Mouse (Mus musculus) testis, postnatal 14 days (tissue): ENCODE data around the gene Hyal3.

Source experiments
- DNase-seq: peaks from one replicate; pipeline ENCODE4 v3.0.0; 2021; ENCODE audit warnings: low spot score

Hyal3 gene

DNA sequence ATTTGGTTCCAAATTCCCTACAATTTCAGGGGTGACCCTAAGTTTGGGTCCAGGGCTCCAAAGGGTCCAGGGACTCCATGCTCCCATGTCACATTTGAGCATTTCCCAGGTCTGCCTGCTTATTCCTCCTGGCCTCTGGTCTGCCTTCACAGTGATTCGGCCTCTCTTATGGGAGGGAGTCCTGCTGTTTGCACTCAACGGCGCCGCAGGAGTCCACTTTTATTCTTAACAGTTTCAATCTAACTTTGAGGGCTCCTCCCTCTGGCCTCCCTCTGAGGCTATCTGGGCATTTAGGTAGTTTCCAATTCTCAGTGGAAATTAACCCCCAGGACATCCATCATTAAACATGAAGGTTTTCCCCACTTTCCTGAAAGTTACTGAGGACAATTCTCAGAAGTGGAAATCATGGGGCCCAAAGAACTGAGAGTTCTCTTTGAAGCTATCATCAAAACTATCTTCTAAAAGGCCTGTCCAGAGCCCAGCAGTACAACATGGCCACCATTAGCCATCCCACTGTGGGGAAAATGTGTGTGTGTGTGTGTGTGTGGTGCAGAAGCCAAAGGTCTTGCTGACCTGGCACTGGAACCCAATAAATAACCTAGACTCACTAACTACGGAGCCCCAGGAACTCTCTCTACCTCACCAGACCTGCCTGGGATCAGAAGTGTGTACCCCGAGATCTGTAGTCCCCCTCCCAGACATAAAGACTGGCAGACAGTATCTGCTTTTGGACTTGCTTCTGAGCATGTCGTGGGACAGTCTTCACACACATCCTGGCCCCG lies 13.9 kb downstream of the Hyal3 start:
- no peak for DNase-seq

- no peak for DNase-seq
Observed at GRCm38 (mm10) chr9:107596619-107597569, 16.3 kb downstream of the Hyal3 start.

DNA sequence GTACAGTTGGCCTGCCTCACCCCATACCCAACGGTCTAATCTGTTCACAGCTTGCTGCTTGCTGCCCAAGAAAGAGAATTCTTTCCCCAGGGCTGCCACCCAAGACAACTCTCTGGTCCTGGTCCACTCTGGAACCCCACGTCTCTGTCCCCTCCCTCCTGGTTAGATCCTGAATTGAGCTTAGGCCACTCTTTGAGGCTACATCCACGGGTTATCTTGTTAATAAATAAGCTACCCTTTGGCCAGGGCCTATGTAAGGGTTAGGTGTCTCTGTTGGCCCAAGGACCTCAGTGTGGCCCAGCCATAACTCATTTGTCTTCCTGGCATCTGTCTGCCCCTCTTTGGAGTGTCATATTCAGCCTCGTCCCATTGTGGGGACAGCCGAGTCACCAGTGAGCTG lies 17.8 kb downstream of the Hyal3 start:
- no peak for DNase-seq

DNA sequence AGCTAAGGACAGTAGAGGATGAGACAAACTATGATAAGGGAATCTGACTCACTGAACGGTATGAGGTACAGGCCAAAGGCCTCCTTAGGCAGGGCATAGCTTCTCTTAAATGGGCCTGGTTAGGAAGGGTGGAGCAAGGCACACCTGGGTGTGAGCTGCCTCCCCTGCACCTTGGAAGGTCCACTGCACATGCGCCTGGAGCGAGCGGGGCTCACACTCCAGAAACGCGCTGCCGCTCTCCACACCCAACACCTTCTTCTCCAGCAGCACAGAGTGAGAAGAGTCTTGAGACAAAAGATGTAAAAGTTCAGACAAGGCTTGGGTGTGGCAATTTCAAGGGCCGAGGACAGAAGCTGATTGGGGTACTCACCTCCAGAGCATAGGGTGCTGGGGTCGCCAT lies 18.8 kb downstream of the Hyal3 start:
- no peak for DNase-seq

DNA sequence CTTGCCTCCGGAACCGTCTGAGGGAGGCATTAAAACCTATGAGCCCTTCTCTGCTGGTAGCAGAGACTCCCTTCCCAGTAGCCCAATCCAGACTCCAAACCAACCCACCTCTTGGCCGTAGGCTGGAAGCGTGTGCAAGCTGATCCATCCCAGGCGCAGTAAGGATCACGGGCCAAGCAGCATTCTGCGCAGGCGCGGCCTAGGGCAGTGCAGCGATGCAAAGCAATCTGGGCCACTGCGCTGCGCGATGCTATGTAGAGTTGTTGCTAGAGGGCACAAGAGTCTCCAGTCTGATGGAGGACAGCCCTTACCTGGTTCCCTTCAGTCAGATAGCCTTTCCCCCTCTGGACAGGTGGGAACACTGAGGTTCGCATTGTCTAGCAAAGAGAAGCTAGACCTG lies 19.2 kb downstream of the Hyal3 start:
- no peak for DNase-seq

GRCm38 (mm10) chr9:107600745-107601144 lies 20.1 kb downstream of the Hyal3 start:
- DNase-seq, result no peak

DNA sequence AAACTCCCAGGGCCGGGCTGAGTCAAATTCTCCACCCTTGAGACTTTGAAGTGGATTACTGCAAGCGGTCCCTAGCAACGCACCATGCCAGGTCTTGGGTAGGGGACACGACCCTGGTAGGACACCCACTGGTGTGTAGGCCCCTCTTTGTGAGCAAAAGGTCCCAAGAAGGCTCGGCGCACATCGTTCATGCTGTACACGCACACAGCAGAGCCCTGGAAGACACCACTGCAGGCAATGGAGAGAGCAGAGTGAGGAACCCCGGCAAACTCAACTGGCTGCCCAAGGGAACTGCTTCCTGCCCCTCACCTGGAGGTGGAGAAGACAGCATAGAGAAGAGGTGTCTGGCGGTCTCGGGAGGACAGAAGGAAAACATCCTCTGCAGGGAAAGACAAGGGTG lies 20.7 kb downstream of the Hyal3 start:
- no peak for DNase-seq

DNA sequence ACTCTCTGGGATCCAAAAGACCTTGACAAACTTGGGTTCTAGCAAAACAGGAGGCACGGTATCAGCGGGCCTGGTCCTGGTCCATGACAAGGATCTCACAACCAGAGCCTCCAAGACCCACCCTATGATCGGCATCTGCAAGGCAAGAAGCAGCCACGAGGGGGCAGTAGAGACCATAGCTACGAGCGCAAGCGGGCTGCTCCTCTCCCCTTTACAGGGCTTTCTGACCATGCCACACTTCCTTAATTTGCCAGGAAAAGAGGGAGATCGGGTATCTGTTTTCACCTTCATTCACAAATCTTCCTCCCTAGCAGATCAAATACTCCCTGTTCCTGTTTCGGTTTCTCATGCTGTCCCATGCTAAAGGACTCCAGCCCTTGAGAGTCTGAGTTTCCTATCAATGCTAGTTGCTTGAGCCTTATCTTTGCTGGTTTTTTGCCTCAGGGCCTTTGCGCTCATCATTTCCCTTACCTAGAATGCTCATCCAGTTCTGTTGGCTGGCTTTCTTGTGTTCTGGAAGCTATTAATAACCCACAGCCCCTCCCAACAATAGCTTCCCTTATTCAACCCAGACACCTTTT lies 21.5 kb downstream of the Hyal3 start:
- DNase-seq, result peak; percentile 81

DNA sequence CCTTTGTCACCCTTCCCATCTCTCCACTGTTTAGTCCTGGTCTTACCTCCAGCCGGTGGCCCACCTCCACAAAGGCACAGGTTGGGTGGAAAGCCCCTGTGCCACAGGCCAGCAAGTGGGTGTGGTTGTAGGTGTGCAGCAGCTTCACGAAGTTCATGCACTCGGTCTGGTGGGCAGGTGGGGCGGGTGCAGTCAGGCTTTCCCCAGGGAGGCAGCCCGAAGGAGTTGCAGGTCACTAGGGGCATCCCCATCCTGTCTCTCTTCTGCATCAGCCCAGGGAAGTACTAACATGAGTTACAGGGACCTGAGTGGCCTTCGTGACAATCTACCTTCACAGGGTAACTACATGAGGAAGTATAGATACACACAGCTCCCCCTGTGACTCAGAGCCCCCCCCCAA lies 22.6 kb downstream of the Hyal3 start:
- DNase-seq, result no peak

DNA sequence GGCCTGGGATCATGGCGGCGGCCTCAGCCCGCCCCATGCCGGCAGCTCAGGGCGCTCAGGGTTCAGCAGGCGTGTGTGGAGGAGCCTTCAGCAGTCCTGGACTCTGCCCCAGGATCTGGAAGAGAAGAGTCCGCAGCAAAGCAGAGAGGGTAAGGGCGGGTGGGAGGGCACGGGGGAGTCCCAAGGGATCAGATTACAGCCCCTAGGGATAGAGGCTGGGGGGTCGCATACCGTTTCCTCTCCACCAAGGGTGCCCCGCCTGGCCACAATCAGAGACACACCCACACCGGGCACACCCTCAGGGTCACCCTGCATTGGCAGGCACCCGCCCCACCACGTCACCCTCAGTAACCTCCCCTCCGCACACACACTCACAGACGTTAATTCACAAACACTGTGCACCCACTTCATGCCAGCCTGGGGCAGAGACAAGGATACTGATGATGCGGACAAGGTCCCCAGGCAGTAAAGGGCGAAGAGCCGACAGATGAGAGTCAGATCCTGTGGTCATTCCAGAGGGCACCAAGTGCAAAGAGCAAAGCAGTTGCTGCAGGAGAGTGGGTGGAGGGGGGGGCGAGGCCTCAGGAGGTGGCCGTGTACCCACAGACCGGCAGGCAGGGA lies 24.5 kb downstream of the Hyal3 start:
- no peak for DNase-seq

GRCm38 (mm10) chr9:107606591-107606990 lies 26.0 kb downstream of the Hyal3 start:
- DNase-seq, result no peak

DNA sequence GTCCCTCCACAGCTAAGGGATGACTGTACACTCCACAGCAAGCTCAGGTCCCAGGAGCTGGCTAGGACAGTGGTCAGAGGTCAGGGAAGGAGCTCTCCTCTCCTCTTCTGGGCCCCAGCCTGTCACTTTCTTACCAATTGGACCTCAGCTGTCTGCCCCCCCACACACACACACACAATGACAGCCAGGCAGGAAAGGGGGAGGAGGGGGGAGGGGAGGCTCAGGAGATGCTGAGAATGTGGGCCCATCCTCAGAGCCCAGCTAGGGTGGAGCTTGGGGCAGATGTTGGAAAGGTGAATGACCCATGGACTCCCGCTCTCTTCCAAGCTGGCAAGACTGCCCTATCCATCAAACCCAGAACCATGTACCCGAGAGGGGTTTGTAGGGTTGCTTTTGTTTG lies 26.4 kb downstream of the Hyal3 start:
- DNase-seq, result no peak

GRCm38 (mm10) chr9:107607653-107608245 lies 27.1 kb downstream of the Hyal3 start:
- no peak for DNase-seq

GRCm38 (mm10) chr9:107608741-107609432 lies 28.3 kb downstream of the Hyal3 start, which contains the start of gene Sema3b:
Gene Sema3b (minus strand): TSS chr9:107609229.
- DNase-seq, result no peak

DNA sequence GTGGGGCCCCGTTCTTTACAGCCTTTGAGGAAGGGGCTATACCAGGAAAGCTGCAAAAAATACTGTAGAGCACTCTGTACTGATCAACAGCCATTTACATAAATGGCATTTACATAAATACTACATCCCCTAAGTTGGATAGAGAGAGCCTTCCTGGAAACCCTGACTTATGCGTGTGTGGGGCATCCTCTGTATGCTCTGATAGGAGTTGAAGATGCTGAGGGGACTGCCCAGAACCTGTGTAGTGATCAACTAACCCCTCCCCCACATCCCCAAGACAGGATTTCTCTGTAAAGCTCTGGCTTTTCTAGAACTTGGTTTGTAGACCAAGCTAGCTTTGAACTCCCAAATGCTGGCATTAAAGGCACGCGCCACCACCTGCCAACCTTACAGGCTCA lies 28.8 kb downstream of the Hyal3 start:
- no peak for DNase-seq

DNA sequence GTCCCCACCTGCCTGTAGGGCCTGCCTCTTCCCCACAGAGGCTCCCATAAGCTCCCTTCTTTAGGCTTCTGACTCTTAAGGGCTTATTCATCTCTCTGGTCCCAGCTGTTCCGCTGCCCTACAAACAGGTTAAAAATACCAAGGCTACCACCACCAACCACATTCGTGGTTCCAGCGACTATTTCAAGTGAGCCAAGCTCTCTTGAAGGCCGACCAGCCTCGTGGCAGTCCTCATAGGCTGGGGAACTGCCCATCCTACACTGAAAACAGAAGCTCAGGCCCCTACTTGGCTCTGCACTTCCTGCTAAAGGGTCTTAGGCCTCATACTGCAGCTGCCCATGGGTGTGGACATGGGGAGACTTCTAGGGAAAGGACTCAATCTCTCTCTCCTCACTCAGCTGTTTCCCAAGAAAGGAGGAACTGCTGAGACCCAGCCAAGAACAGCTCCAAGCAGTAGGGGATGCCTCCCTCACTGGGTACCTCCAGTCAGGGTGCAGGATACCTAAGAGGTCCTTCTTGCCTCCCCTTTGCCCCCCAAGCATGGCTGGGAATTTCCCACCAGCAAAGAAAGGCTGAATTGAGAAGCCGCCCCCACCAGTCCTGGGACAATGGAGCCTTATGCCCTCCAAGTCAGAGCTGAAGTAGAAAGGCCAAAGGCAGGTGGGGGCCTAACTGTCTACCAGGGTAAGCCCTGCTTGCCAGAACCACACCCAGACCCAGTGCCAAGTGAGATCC lies 31.0 kb downstream of the Hyal3 start:
- DNase-seq, result no peak

DNA sequence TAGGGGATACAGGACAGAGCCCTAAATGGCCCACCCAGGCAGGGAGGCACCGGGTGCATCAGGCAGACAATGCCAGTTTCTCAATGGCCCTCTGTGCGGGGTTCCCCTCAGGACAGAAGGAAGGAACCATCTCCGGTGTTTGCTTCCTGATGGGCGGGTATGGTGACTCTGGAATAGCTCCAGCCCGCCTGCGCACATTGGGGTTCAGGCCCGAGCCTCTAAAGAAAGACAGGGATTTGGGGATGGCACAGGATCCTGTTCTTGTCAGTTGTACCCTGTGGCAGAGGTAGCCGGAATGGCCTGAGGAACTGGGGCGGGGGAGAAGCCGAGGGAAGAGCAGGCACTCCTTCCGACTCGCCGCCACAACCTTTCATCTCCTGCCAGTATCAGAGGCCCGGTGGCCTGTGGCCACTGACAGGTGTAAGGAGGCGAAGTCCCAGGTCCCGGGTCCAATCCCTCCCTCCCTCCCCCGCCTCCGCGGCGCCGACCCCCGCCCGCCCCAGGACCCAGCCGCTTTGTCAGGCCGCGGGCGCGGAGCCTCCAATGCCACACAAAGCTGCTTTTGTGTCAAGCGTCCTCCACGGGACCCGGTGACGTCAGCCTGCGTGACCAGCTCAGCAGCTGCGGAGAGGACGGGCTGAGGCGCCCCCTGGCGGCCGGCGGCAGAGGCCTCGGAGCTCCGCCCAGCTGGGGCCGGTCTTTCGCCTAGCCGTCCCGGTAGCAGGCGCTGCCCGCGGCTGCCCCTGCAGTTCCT lies 31.8 kb downstream of the Hyal3 start:
- peak; percentile 94 for DNase-seq

- no peak for DNase-seq
Observed at GRCm38 (mm10) chr9:107612945-107613569, 32.4 kb downstream of the Hyal3 start.

- DNase-seq, result no peak
Observed at GRCm38 (mm10) chr9:107615035-107615434, 34.4 kb downstream of the Hyal3 start.
